Comparison of ENCODE assay signal across 9 mouse cellular contexts in genomic region chr2:151874551-151874950, GRCm38 (mm10). TPM values are rescaled to one million over a fixed set of nuclear protein-coding genes. Genes with fewer than 3 reads are reported as not detected.
DNase-seq lines count a peak whose midpoint lies in the region; ATAC-seq and TF ChIP-seq lines count a peak whose summit lies in the region.
"Had no signal": no experiment of that assay in that cellular context is flagged by ENCODE, and none has a peak within 500 bp of the region (broad histone marks: within the 10 kb centered on the region; RNA-seq: fewer than 3 reads in every experiment).

No protein-coding gene starts in this region.

- no peak overlapping the region for H3K27ac ChIP-seq in intestine, postnatal 0 days (ENCODE audit: low read depth, low read length)
- no peak overlapping the region for H3K27ac ChIP-seq in intestine, embryonic 16.5 days (ENCODE audit: low read length)
- H3K27ac ChIP-seq: midbrain, embryonic 12.5 days had no signal

- H3K9me3 ChIP-seq in intestine, postnatal 0 days (ENCODE audit: control insufficient read depth) = no peaks in the 10 kb centered on the region
- no peaks in the 10 kb centered on the region for H3K9me3 ChIP-seq in intestine, embryonic 16.5 days (ENCODE audit: control insufficient read depth, low read length)
- H3K9me3 ChIP-seq: midbrain, embryonic 12.5 days had no signal

- ATAC-seq in intestine, postnatal 0 days = no peak
- no peak for ATAC-seq in intestine, embryonic 16.5 days
- no peak for ATAC-seq in erythroblast, adult 5-6 weeks (replicated peaks; ENCODE audit: low FRiP score, poor library complexity, severe bottlenecking)

- H3K27me3 ChIP-seq in intestine, postnatal 0 days (replicated peaks; ENCODE audit: control insufficient read depth, insufficient read depth, low read length) = no peaks in the 10 kb centered on the region
- no peaks in the 10 kb centered on the region for H3K27me3 ChIP-seq in intestine, embryonic 16.5 days (replicated peaks; ENCODE audit: control insufficient read depth, insufficient read depth, low read length)

- no peak overlapping the region for H3K4me2 ChIP-seq in intestine, postnatal 0 days (replicated peaks; ENCODE audit: low read depth)
- no peak overlapping the region for H3K4me2 ChIP-seq in intestine, embryonic 16.5 days (ENCODE audit: low read depth, low read length)
- H3K4me2 ChIP-seq: midbrain, embryonic 12.5 days had no signal

- DNase-seq in right cerebral cortex, postnatal 4 days = peak; percentile 62
- DNase-seq in right cerebral cortex, adult 18-20 months = no peak
- peak; percentile 24 for DNase-seq in c-Kit-positive CD71-negative TER-119-negative erythroid progenitor cells, embryonic 14.5 days (ENCODE audit: low read depth)
- peak; percentile 28 for DNase-seq in lung, postnatal 36 days

- peak; percentile 54 for TF ChIP-seq CTCF in intestine, postnatal 0 days (IDR thresholded peaks at IDR 0.05; ENCODE audit: low read depth)

- H3K4me3 ChIP-seq in intestine, postnatal 0 days (ENCODE audit: low read depth, low read length) = no peak overlapping the region
- no peak overlapping the region for H3K4me3 ChIP-seq in intestine, embryonic 16.5 days (ENCODE audit: low read length)
- H3K4me3 ChIP-seq: midbrain, embryonic 12.5 days had no signal

- H3K9ac ChIP-seq in intestine, postnatal 0 days (ENCODE audit: low read depth, low read length) = no peak overlapping the region
- no peak overlapping the region for H3K9ac ChIP-seq in intestine, embryonic 16.5 days (ENCODE audit: low read depth, low read length)
- H3K9ac ChIP-seq: midbrain, embryonic 12.5 days had no signal

- H3K4me1 ChIP-seq in intestine, postnatal 0 days (replicated peaks; ENCODE audit: control insufficient read depth, insufficient read depth, low read length) = no peaks in the 10 kb centered on the region
- no peaks in the 10 kb centered on the region for H3K4me1 ChIP-seq in intestine, embryonic 16.5 days (ENCODE audit: control insufficient read depth, insufficient read depth, low read length)
- H3K4me1 ChIP-seq: midbrain, embryonic 12.5 days had no signal

- no peaks in the 10 kb centered on the region for H3K36me3 ChIP-seq in intestine, postnatal 0 days (ENCODE audit: control insufficient read depth, insufficient read depth)
- no peaks in the 10 kb centered on the region for H3K36me3 ChIP-seq in intestine, embryonic 16.5 days (ENCODE audit: control insufficient read depth, insufficient read depth, low read length)
- H3K36me3 ChIP-seq: midbrain, embryonic 12.5 days had no signal

RNA-seq across cellular contexts. Expression of gene Rspo4, which starts 31.8 kb away (rescaled TPM):
- not detected in 2 replicates for polyA plus RNA-seq in intestine, postnatal 0 days (2015; fragmentation: Nextera tagmentation; extraction: Ambion mirVana)
- polyA plus RNA-seq in intestine, embryonic 16.5 days (2015; fragmentation: Nextera tagmentation; extraction: Ambion mirVana) = 0.05 TPM in 1 of 2 replicates, not detected in the other
- total RNA-seq in erythroblast, adult 5-6 weeks (2015; ENCODE audit: low replicate concordance) = not detected in 2 replicates
- total RNA-seq in erythroblast, adult 5-6 weeks (2017; ENCODE audit: low replicate concordance) = not detected in 2 replicates
- polyA plus RNA-seq: intestine, embryonic 14.5 days; midbrain, embryonic 12.5 days had no signal

RNA-seq across cellular contexts. Expression of gene Angpt4, which starts 36.5 kb away (rescaled TPM):
- 0.18 and 0.27 TPM in 2 replicates for polyA plus RNA-seq in intestine, postnatal 0 days (2015; fragmentation: Nextera tagmentation; extraction: Ambion mirVana)
- polyA plus RNA-seq in intestine, embryonic 16.5 days (2015; fragmentation: Nextera tagmentation; extraction: Ambion mirVana) = 0.89 and 1.0 TPM in 2 replicates
- not detected in 2 replicates for total RNA-seq in erythroblast, adult 5-6 weeks (2015; ENCODE audit: low replicate concordance)
- total RNA-seq in erythroblast, adult 5-6 weeks (2017; ENCODE audit: low replicate concordance) = not detected in 2 replicates
